Mouse (Mus musculus) ES-E14 (cell line): ENCODE measurements around the gene Taf5.

Experiments
- HCFC1 ChIP-seq: IDR thresholded peaks from 2 replicates; pipeline ENCODE4 v1.6.1; 2012; ENCODE audit warnings: low read length, inconsistent platforms, borderline replicate concordance; ENCODE audit not compliant: insufficient read depth
- ZC3H11A ChIP-seq: IDR thresholded peaks from 2 replicates; pipeline ENCODE4 v1.6.1; 2012; ENCODE audit warnings: low read depth, mild to moderate bottlenecking, inconsistent platforms, low read length, borderline replicate concordance
- ZNF384 ChIP-seq: IDR thresholded peaks from 2 replicates; pipeline ENCODE4 v1.6.1; 2012; ENCODE audit warnings: low read depth, low read length, inconsistent platforms

DNA sequence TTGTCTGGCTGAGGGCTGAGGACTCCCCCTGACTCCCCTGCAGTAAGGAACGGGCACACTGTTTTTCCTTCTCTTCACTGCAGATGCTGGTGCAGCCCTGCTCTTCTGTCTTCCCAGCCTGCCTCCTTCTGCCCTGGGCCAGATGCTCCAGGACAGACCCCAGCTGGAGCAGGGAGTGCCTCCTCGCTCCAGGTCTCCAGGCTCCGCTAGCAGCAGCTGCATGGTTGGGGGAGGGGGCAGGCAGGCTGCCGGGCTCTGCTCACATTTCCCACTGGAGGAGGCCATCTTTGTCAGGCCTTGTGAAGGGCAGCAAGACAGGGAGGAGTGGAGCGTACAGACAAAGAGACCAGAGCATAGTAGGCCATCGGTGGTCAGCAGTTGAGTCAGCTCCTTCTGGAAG is 48.2 kb upstream of the Taf5 start:
- TF ChIP-seq ZNF384 (no peak), HCFC1 (no peak), ZC3H11A (no peak)
